Mouse (Mus musculus): Measurements from ENCODE around the gene Rreb1. TPM values are rescaled to one million over a fixed set of nuclear protein-coding genes. Genes with fewer than 3 reads are reported as not detected.

Gene Rreb1
- polyA plus RNA-seq, 1 experiment from 2014 or later: 9.0 TPM

GRCm38 (mm10) chr13:37803244-37803643 is 25.0 kb downstream of the Rreb1 start:
- H3K27me3 ChIP-seq (ENCODE audit: insufficient read depth, low read length): no peaks in the 10 kb centered on the region
- ATAC-seq (replicated peaks; ENCODE audit: low FRiP score, low read depth) (no peak), DNase-seq (ENCODE audit: low spot score) (no peak)
- no peaks in the 10 kb centered on the region for H3K36me3 ChIP-seq (ENCODE audit: insufficient read depth, low read length)
- H3K9me3 ChIP-seq (replicated peaks; ENCODE audit: low read length): no peaks in the 10 kb centered on the region
- no peak overlapping the region for H3K4me3 ChIP-seq (replicated peaks; ENCODE audit: low read depth, low read length)
- WGBS: 91% methylated on average over 5 of the region's 5 CpGs
- TF ChIP-seq CTCF (IDR thresholded peaks at IDR 0.05; ENCODE audit: low read depth): no peak
- no peak overlapping the region for H3K27ac ChIP-seq
- H3K9ac ChIP-seq (ENCODE audit: low read depth, low read length): no peak overlapping the region
- H3K4me1 ChIP-seq (replicated peaks; ENCODE audit: insufficient read depth, low read length): no peaks in the 10 kb centered on the region
- H3K4me2 ChIP-seq (ENCODE audit: low read length): no peak overlapping the region

- no peak for TF ChIP-seq CTCF (IDR thresholded peaks at IDR 0.05; ENCODE audit: low read depth)
- Histone ChIP-seq H3K9me3 (replicated peaks; ENCODE audit: low read length) (no peaks in the 10 kb centered on the region), H3K4me2 (ENCODE audit: low read length) (no peak overlapping the region), H3K36me3 (ENCODE audit: insufficient read depth, low read length) (no peaks in the 10 kb centered on the region), H3K27ac (no peak overlapping the region), H3K4me1 (replicated peaks; ENCODE audit: insufficient read depth, low read length) (no peaks in the 10 kb centered on the region), H3K9ac (ENCODE audit: low read depth, low read length) (no peak overlapping the region), H3K27me3 (ENCODE audit: insufficient read depth, low read length) (no peaks in the 10 kb centered on the region), H3K4me3 (replicated peaks; ENCODE audit: low read depth, low read length) (no peak overlapping the region)
- WGBS: 80% methylated on average over 5 of the region's 5 CpGs
- ATAC-seq (replicated peaks; ENCODE audit: low FRiP score, low read depth) (no peak), DNase-seq (ENCODE audit: low spot score) (no peak)
Observed at GRCm38 (mm10) chr13:37804023-37804422, 25.8 kb downstream of the Rreb1 start.

GRCm38 (mm10) chr13:37815001-37815400 is 36.8 kb downstream of the Rreb1 start:
- Histone ChIP-seq H3K27ac (no peak overlapping the region), H3K4me3 (replicated peaks; ENCODE audit: low read depth, low read length) (no peak overlapping the region), H3K4me1 (replicated peaks; ENCODE audit: insufficient read depth, low read length) (no peaks in the 10 kb centered on the region), H3K27me3 (ENCODE audit: insufficient read depth, low read length) (no peaks in the 10 kb centered on the region), H3K9ac (ENCODE audit: low read depth, low read length) (no peak overlapping the region), H3K9me3 (replicated peaks; ENCODE audit: low read length) (no peaks in the 10 kb centered on the region), H3K4me2 (ENCODE audit: low read length) (no peak overlapping the region), H3K36me3 (ENCODE audit: insufficient read depth, low read length) (no peaks in the 10 kb centered on the region)
- ATAC-seq (replicated peaks; ENCODE audit: low FRiP score, low read depth): no peak
- WGBS: 76% methylated on average over 9 of the region's 9 CpGs
- DNase-seq (ENCODE audit: low spot score): no peak
- TF ChIP-seq CTCF (IDR thresholded peaks at IDR 0.05; ENCODE audit: low read depth): no peak

DNA sequence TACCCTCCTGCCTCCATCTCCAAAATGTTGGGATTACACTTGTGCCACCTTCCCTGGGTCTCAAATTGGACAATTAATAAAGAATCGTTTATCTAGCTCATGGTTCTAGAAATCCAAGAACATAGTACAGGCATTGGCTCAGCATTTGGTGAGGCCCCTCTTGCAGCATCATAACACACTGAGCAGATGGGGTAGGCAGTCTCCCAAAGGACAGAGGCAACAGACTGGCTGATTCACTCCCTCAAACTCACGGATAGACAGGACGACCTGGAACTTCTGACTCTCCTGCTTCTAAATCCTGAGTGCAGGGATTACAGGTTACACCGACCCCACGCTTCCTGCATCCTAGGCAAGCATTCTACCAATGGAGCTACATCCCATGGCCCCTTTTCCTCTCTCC is 38.5 kb downstream of the Rreb1 start:
- no peak for TF ChIP-seq CTCF (IDR thresholded peaks at IDR 0.05; ENCODE audit: low read depth)
- H3K4me1 ChIP-seq (replicated peaks; ENCODE audit: insufficient read depth, low read length): no peaks in the 10 kb centered on the region
- H3K9ac ChIP-seq (ENCODE audit: low read depth, low read length): no peak overlapping the region
- no peaks in the 10 kb centered on the region for H3K36me3 ChIP-seq (ENCODE audit: insufficient read depth, low read length)
- 82% methylated on average over 5 of the region's 5 CpGs for WGBS
- no peaks in the 10 kb centered on the region for H3K9me3 ChIP-seq (replicated peaks; ENCODE audit: low read length)
- H3K4me3 ChIP-seq (replicated peaks; ENCODE audit: low read depth, low read length): no peak overlapping the region
- no peak for ATAC-seq (replicated peaks; ENCODE audit: low FRiP score, low read depth)
- no peak overlapping the region for H3K4me2 ChIP-seq (ENCODE audit: low read length)
- H3K27ac ChIP-seq: no peak overlapping the region
- no peaks in the 10 kb centered on the region for H3K27me3 ChIP-seq (ENCODE audit: insufficient read depth, low read length)
- no peak for DNase-seq (ENCODE audit: low spot score)

DNA sequence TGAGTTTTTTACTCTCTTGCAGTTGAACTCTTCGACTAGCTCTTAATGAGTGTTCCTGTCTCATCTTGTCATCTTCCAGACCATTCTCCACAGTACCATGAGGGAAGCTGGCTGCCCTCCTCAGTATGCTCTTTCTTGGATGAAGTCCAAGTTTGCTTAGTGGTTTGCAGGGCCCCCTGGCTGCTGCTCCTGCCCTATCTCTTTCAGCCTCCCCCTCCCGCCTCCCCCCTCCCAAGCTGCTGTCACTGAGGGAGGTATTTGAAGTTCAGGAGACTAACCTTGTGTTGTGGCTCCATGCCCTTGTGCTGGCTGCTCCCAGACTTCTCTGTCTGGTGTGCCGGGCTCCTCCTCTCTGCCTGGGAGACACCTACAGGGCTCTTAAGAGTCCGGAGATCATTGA is 43.2 kb downstream of the Rreb1 start:
- H3K4me1 ChIP-seq (replicated peaks; ENCODE audit: insufficient read depth, low read length): no peaks in the 10 kb centered on the region
- H3K27ac ChIP-seq: no peak overlapping the region
- no peak overlapping the region for H3K4me2 ChIP-seq (ENCODE audit: low read length)
- DNase-seq (ENCODE audit: low spot score): no peak
- WGBS: 34% methylated on average over 4 of the region's 4 CpGs
- no peak overlapping the region for H3K4me3 ChIP-seq (replicated peaks; ENCODE audit: low read depth, low read length)
- no peak overlapping the region for H3K9ac ChIP-seq (ENCODE audit: low read depth, low read length)
- H3K27me3 ChIP-seq (ENCODE audit: insufficient read depth, low read length): no peaks in the 10 kb centered on the region
- ATAC-seq (replicated peaks; ENCODE audit: low FRiP score, low read depth): no peak
- peak; percentile 36; the same call in 1 of the 2 replicates for TF ChIP-seq CTCF (IDR thresholded peaks at IDR 0.05; ENCODE audit: low read depth)
- H3K9me3 ChIP-seq (replicated peaks; ENCODE audit: low read length): no peaks in the 10 kb centered on the region
- H3K36me3 ChIP-seq (ENCODE audit: insufficient read depth, low read length): no peaks in the 10 kb centered on the region

- Histone ChIP-seq H3K9me3 (replicated peaks; ENCODE audit: low read length) (no peaks in the 10 kb centered on the region), H3K4me1 (replicated peaks; ENCODE audit: insufficient read depth, low read length) (peaks cover 11% of the 10 kb centered on the region), H3K27me3 (ENCODE audit: insufficient read depth, low read length) (no peaks in the 10 kb centered on the region), H3K27ac (no peak overlapping the region), H3K36me3 (ENCODE audit: insufficient read depth, low read length) (no peaks in the 10 kb centered on the region), H3K4me2 (ENCODE audit: low read length) (no peak overlapping the region), H3K9ac (ENCODE audit: low read depth, low read length) (no peak overlapping the region), H3K4me3 (replicated peaks; ENCODE audit: low read depth, low read length) (no peak overlapping the region)
- 53% methylated on average over 4 of the region's 4 CpGs for WGBS
- ATAC-seq (replicated peaks; ENCODE audit: low FRiP score, low read depth) (no peak), DNase-seq (ENCODE audit: low spot score) (no peak)
- no peak for TF ChIP-seq CTCF (IDR thresholded peaks at IDR 0.05; ENCODE audit: low read depth)
Observed at GRCm38 (mm10) chr13:37824331-37824920, 46.2 kb downstream of the Rreb1 start.
